8 mouse cellular contexts compared by ENCODE assay signal in genomic region chr11:97659990-97660714, GRCm38 (mm10). TPM values are rescaled to one million over a fixed set of nuclear protein-coding genes. Genes with fewer than 3 reads are reported as not detected.
DNase-seq lines count a peak whose midpoint lies in the region; ATAC-seq and TF ChIP-seq lines count a peak whose summit lies in the region.

No protein-coding gene starts in this region.

- H3K9ac ChIP-seq in embryonic facial prominence, embryonic 13.5 days: peak overlapping the region; percentile 83
- H3K9ac ChIP-seq in heart, embryonic 11.5 days (ENCODE audit: low read depth, low read length): peak overlapping the region; percentile 93
- peak overlapping the region; percentile 74 for H3K9ac ChIP-seq in kidney, embryonic 14.5 days (ENCODE audit: low read depth, low read length)
- peak overlapping the region; percentile 75 for H3K9ac ChIP-seq in liver, embryonic 11.5 days (ENCODE audit: low read depth, low read length)
- peak overlapping the region; percentile 86 for H3K9ac ChIP-seq in stomach, embryonic 14.5 days (replicated peaks; ENCODE audit: low read depth, low read length)

- under 1% methylated on average over 73 of the region's 78 CpGs for WGBS in embryonic facial prominence, embryonic 13.5 days
- under 1% methylated on average over 75 of the region's 78 CpGs for WGBS in heart, embryonic 11.5 days (ENCODE audit: insufficient replicate concordance)
- WGBS in kidney, embryonic 14.5 days: under 1% methylated on average over 62 of the region's 78 CpGs
- WGBS in liver, embryonic 11.5 days: under 1% methylated on average over 66 of the region's 78 CpGs
- whole genome bisulfite sequencing in stomach, embryonic 14.5 days: under 1% methylated on average over 58 of the region's 78 CpGs

- H3ac ChIP-seq in myocyte (ENCODE audit: control insufficient read depth, insufficient read length): peak overlapping the region; percentile 43

- TF ChIP-seq POLR2A in myocyte (IDR thresholded peaks at IDR 0.05; ENCODE audit: insufficient read length, low read depth): peak; percentile 88

- H3K79me2 ChIP-seq in myocyte (ENCODE audit: control insufficient read depth, insufficient read depth): peaks cover 22% of the 10 kb centered on the region

- H3K27me3 ChIP-seq in embryonic facial prominence, embryonic 13.5 days: peaks cover 21% of the 10 kb centered on the region
- peaks cover 8% of the 10 kb centered on the region for H3K27me3 ChIP-seq in heart, embryonic 11.5 days (ENCODE audit: control insufficient read depth, insufficient read depth, low read length)
- peaks cover 2% of the 10 kb centered on the region; the same call in 1 of the 2 replicates for H3K27me3 ChIP-seq in kidney, embryonic 14.5 days (ENCODE audit: control insufficient read depth, insufficient read depth, low read length)
- peaks cover 50% of the 10 kb centered on the region for H3K27me3 ChIP-seq in liver, embryonic 11.5 days (replicated peaks; ENCODE audit: control insufficient read depth, insufficient read depth, low read length)
- no peaks in the 10 kb centered on the region for H3K27me3 ChIP-seq in myocyte (ENCODE audit: control insufficient read depth, insufficient read depth, insufficient read length)
- H3K27me3 ChIP-seq in stomach, embryonic 14.5 days (ENCODE audit: control insufficient read depth, insufficient read depth, low read length): no peaks in the 10 kb centered on the region

- H3K36me3 ChIP-seq in embryonic facial prominence, embryonic 13.5 days: no peaks in the 10 kb centered on the region
- no peaks in the 10 kb centered on the region for H3K36me3 ChIP-seq in heart, embryonic 11.5 days (ENCODE audit: control insufficient read depth, insufficient read depth, low read length)
- no peaks in the 10 kb centered on the region for H3K36me3 ChIP-seq in kidney, embryonic 14.5 days (ENCODE audit: control insufficient read depth, insufficient read depth, low read length)
- peaks cover under 1% of the 10 kb centered on the region; the same call in 1 of the 2 replicates for H3K36me3 ChIP-seq in liver, embryonic 11.5 days (ENCODE audit: control insufficient read depth, insufficient read depth, low read length)
- no peaks in the 10 kb centered on the region for H3K36me3 ChIP-seq in myocyte (ENCODE audit: control insufficient read depth, insufficient read depth)
- H3K36me3 ChIP-seq in stomach, embryonic 14.5 days (ENCODE audit: control insufficient read depth, insufficient read depth, low read length): no peaks in the 10 kb centered on the region

- H3K4me1 ChIP-seq in embryonic facial prominence, embryonic 13.5 days: peaks cover 47% of the 10 kb centered on the region
- peaks cover 52% of the 10 kb centered on the region for H3K4me1 ChIP-seq in heart, embryonic 11.5 days (ENCODE audit: control insufficient read depth, insufficient read depth, low read length)
- H3K4me1 ChIP-seq in kidney, embryonic 14.5 days (ENCODE audit: control insufficient read depth, insufficient read depth, low read length): peaks cover 44% of the 10 kb centered on the region
- peaks cover 23% of the 10 kb centered on the region for H3K4me1 ChIP-seq in liver, embryonic 11.5 days (replicated peaks; ENCODE audit: control insufficient read depth, insufficient read depth, low read length)
- peaks cover 39% of the 10 kb centered on the region for H3K4me1 ChIP-seq in stomach, embryonic 14.5 days (ENCODE audit: control insufficient read depth, insufficient read depth, low read length)

- H3K4me3 ChIP-seq in embryonic facial prominence, embryonic 13.5 days: peak overlapping the region; percentile 85
- peak overlapping the region; percentile 82 for H3K4me3 ChIP-seq in heart, embryonic 11.5 days (ENCODE audit: low read depth, low read length)
- peak overlapping the region; percentile 66 for H3K4me3 ChIP-seq in kidney, embryonic 14.5 days (ENCODE audit: low read length)
- H3K4me3 ChIP-seq in liver, embryonic 11.5 days (ENCODE audit: low read depth, low read length): peak overlapping the region; percentile 78
- H3K4me3 ChIP-seq in myocyte: peak overlapping the region; percentile 83
- peak overlapping the region; percentile 70 for H3K4me3 ChIP-seq in stomach, embryonic 14.5 days (ENCODE audit: low read depth, low read length)

- H3K4me2 ChIP-seq in embryonic facial prominence, embryonic 13.5 days: peak overlapping the region; percentile 78
- H3K4me2 ChIP-seq in heart, embryonic 11.5 days: peak overlapping the region; percentile 86
- peak overlapping the region; percentile 89 for H3K4me2 ChIP-seq in kidney, embryonic 14.5 days (replicated peaks; ENCODE audit: low read depth, low read length)
- peak overlapping the region; percentile 76 for H3K4me2 ChIP-seq in liver, embryonic 11.5 days
- peak overlapping the region; percentile 86 for H3K4me2 ChIP-seq in myocyte (ENCODE audit: low read depth)
- peak overlapping the region; percentile 89 for H3K4me2 ChIP-seq in stomach, embryonic 14.5 days (replicated peaks; ENCODE audit: low read depth, low read length)

- H3K27ac ChIP-seq in embryonic facial prominence, embryonic 13.5 days: peak overlapping the region; percentile 30
- peak overlapping the region; percentile 85 for H3K27ac ChIP-seq in heart, embryonic 11.5 days (ENCODE audit: low read depth, low read length)
- peak overlapping the region; percentile 74 for H3K27ac ChIP-seq in kidney, embryonic 14.5 days (ENCODE audit: low read depth, low read length)
- peak overlapping the region; percentile 13 for H3K27ac ChIP-seq in liver, embryonic 11.5 days (ENCODE audit: low read depth, low read length)
- H3K27ac ChIP-seq in stomach, embryonic 14.5 days (ENCODE audit: low read length): peak overlapping the region; percentile 61; the same call in 1 of the 2 replicates

- H3K9me3 ChIP-seq in embryonic facial prominence, embryonic 13.5 days: no peaks in the 10 kb centered on the region
- H3K9me3 ChIP-seq in heart, embryonic 11.5 days (replicated peaks; ENCODE audit: control insufficient read depth, low read length): no peaks in the 10 kb centered on the region
- H3K9me3 ChIP-seq in kidney, embryonic 14.5 days (ENCODE audit: control insufficient read depth, low read length): no peaks in the 10 kb centered on the region
- H3K9me3 ChIP-seq in liver, embryonic 11.5 days (ENCODE audit: control insufficient read depth, low read length): no peaks in the 10 kb centered on the region
- no peaks in the 10 kb centered on the region for H3K9me3 ChIP-seq in stomach, embryonic 14.5 days (ENCODE audit: control insufficient read depth, low read depth, low read length)

- ATAC-seq in embryonic facial prominence, embryonic 13.5 days (ENCODE audit: insufficient number of reproducible peaks, insufficient read depth, low FRiP score, low TSS enrichment, low read depth): peak; percentile 80
- ATAC-seq in heart, embryonic 11.5 days (replicated peaks; ENCODE audit: insufficient number of reproducible peaks, low FRiP score, low TSS enrichment): peak; percentile 79
- ATAC-seq in kidney, embryonic 14.5 days (ENCODE audit: low FRiP score, low TSS enrichment): peak; percentile 61
- peak; percentile 87 for ATAC-seq in liver, embryonic 11.5 days (replicated peaks; ENCODE audit: low FRiP score)
- ATAC-seq in stomach, embryonic 14.5 days (ENCODE audit: insufficient number of reproducible peaks, insufficient read depth, low FRiP score, low read depth): peak; percentile 80

- DNase-seq in B cell, adult 2 months: peak; percentile 77 to 81
- DNase-seq in adrenal gland, postnatal 14 days: peak; percentile 88
- DNase-seq in liver, embryonic 11.5 days (ENCODE audit: low spot score): peak; percentile 82

RNA-seq across cellular contexts. Expression of gene Mllt6, which starts 3.1 kb away (rescaled TPM):
- total RNA-seq in adrenal gland, postnatal 14 days (2021): 37.0 and 45.2 TPM in 2 replicates
- 3.1 and 3.3 TPM in 2 replicates for polyA plus RNA-seq in embryonic facial prominence, embryonic 13.5 days (2015; fragmentation: Nextera tagmentation; extraction: Ambion mirVana)
- 2.9 and 3.3 TPM in 2 replicates for polyA plus RNA-seq in heart, embryonic 11.5 days (2014; fragmentation: Nextera tagmentation; extraction: Ambion mirVana)
- polyA plus RNA-seq in kidney, embryonic 14.5 days (2014; fragmentation: Nextera tagmentation; extraction: Ambion mirVana): 5.7 and 10.0 TPM in 2 replicates
- polyA plus RNA-seq in liver, embryonic 11.5 days (2014; fragmentation: Nextera tagmentation; extraction: Ambion mirVana): 0.97 and 1.0 TPM in 2 replicates
- polyA plus RNA-seq in myocyte (2012; fragmentation: generic; extraction: Trizol): 15.5 TPM
- 4.3 and 4.5 TPM in 2 replicates for polyA plus RNA-seq in stomach, embryonic 14.5 days (2014; fragmentation: Nextera tagmentation; extraction: Ambion mirVana)

RNA-seq across cellular contexts. Expression of gene Cisd3, which starts 25.5 kb away (rescaled TPM):
- total RNA-seq in adrenal gland, postnatal 14 days (2021): 277 and 297 TPM in 2 replicates
- 12.5 and 13.4 TPM in 2 replicates for polyA plus RNA-seq in embryonic facial prominence, embryonic 13.5 days (2015; fragmentation: Nextera tagmentation; extraction: Ambion mirVana)
- polyA plus RNA-seq in heart, embryonic 11.5 days (2014; fragmentation: Nextera tagmentation; extraction: Ambion mirVana): 45.8 and 52.3 TPM in 2 replicates
- polyA plus RNA-seq in kidney, embryonic 14.5 days (2014; fragmentation: Nextera tagmentation; extraction: Ambion mirVana): 30.5 and 34.2 TPM in 2 replicates
- 18.0 and 21.9 TPM in 2 replicates for polyA plus RNA-seq in liver, embryonic 11.5 days (2014; fragmentation: Nextera tagmentation; extraction: Ambion mirVana)
- 112 TPM for polyA plus RNA-seq in myocyte (2012; fragmentation: generic; extraction: Trizol)
- 20.8 and 21.9 TPM in 2 replicates for polyA plus RNA-seq in stomach, embryonic 14.5 days (2014; fragmentation: Nextera tagmentation; extraction: Ambion mirVana)

RNA-seq across cellular contexts. Expression of gene Epop, which starts 30.6 kb away (rescaled TPM):
- 6.3 and 6.4 TPM in 2 replicates for total RNA-seq in adrenal gland, postnatal 14 days (2021)
- 4.3 and 7.2 TPM in 2 replicates for polyA plus RNA-seq in embryonic facial prominence, embryonic 13.5 days (2015; fragmentation: Nextera tagmentation; extraction: Ambion mirVana)
- polyA plus RNA-seq in heart, embryonic 11.5 days (2014; fragmentation: Nextera tagmentation; extraction: Ambion mirVana): 1.4 and 1.5 TPM in 2 replicates
- 6.3 and 6.9 TPM in 2 replicates for polyA plus RNA-seq in kidney, embryonic 14.5 days (2014; fragmentation: Nextera tagmentation; extraction: Ambion mirVana)
- 4.1 and 4.8 TPM in 2 replicates for polyA plus RNA-seq in liver, embryonic 11.5 days (2014; fragmentation: Nextera tagmentation; extraction: Ambion mirVana)
- polyA plus RNA-seq in myocyte (2012; fragmentation: generic; extraction: Trizol): 3.3 TPM
- polyA plus RNA-seq in stomach, embryonic 14.5 days (2014; fragmentation: Nextera tagmentation; extraction: Ambion mirVana): 2.7 and 3.6 TPM in 2 replicates

RNA-seq across cellular contexts. Expression of gene Pcgf2, which starts 40.1 kb away (rescaled TPM):
- total RNA-seq in adrenal gland, postnatal 14 days (2021): 28.1 and 32.6 TPM in 2 replicates
- polyA plus RNA-seq in embryonic facial prominence, embryonic 13.5 days (2015; fragmentation: Nextera tagmentation; extraction: Ambion mirVana): 17.2 and 20.9 TPM in 2 replicates
- 10.3 and 16.4 TPM in 2 replicates for polyA plus RNA-seq in heart, embryonic 11.5 days (2014; fragmentation: Nextera tagmentation; extraction: Ambion mirVana)
- polyA plus RNA-seq in kidney, embryonic 14.5 days (2014; fragmentation: Nextera tagmentation; extraction: Ambion mirVana): 19.3 and 23.1 TPM in 2 replicates
- 10.3 and 13.2 TPM in 2 replicates for polyA plus RNA-seq in liver, embryonic 11.5 days (2014; fragmentation: Nextera tagmentation; extraction: Ambion mirVana)
- polyA plus RNA-seq in myocyte (2012; fragmentation: generic; extraction: Trizol): 24.3 TPM
- polyA plus RNA-seq in stomach, embryonic 14.5 days (2014; fragmentation: Nextera tagmentation; extraction: Ambion mirVana): 18.2 and 20.6 TPM in 2 replicates

RNA-seq across cellular contexts. Expression of gene Psmb3, which starts 43.0 kb away (rescaled TPM):
- total RNA-seq in adrenal gland, postnatal 14 days (2021): 216 and 225 TPM in 2 replicates
- polyA plus RNA-seq in embryonic facial prominence, embryonic 13.5 days (2015; fragmentation: Nextera tagmentation; extraction: Ambion mirVana): 443 and 487 TPM in 2 replicates
- polyA plus RNA-seq in heart, embryonic 11.5 days (2014; fragmentation: Nextera tagmentation; extraction: Ambion mirVana): 416 and 447 TPM in 2 replicates
- polyA plus RNA-seq in kidney, embryonic 14.5 days (2014; fragmentation: Nextera tagmentation; extraction: Ambion mirVana): 525 and 539 TPM in 2 replicates
- polyA plus RNA-seq in liver, embryonic 11.5 days (2014; fragmentation: Nextera tagmentation; extraction: Ambion mirVana): 558 and 561 TPM in 2 replicates
- 694 TPM for polyA plus RNA-seq in myocyte (2012; fragmentation: generic; extraction: Trizol)
- 429 and 454 TPM in 2 replicates for polyA plus RNA-seq in stomach, embryonic 14.5 days (2014; fragmentation: Nextera tagmentation; extraction: Ambion mirVana)

Comparison
In these comparisons a context has a peak if more than half of its experiments do, and no peak if none do; other contexts are left out.
1. Peak in every context shown above with its lines: DNase-seq, ATAC-seq, H3K4me3 ChIP-seq and H3K27ac ChIP-seq.
2. H3K27ac ChIP-seq: peak in every context shown above with its lines; median percentile 85 in heart, embryonic 11.5 days; 74 in kidney, embryonic 14.5 days; 61 in stomach, embryonic 14.5 days; 30 in embryonic facial prominence, embryonic 13.5 days; 13 in liver, embryonic 11.5 days.